In the genomic region with DNA sequence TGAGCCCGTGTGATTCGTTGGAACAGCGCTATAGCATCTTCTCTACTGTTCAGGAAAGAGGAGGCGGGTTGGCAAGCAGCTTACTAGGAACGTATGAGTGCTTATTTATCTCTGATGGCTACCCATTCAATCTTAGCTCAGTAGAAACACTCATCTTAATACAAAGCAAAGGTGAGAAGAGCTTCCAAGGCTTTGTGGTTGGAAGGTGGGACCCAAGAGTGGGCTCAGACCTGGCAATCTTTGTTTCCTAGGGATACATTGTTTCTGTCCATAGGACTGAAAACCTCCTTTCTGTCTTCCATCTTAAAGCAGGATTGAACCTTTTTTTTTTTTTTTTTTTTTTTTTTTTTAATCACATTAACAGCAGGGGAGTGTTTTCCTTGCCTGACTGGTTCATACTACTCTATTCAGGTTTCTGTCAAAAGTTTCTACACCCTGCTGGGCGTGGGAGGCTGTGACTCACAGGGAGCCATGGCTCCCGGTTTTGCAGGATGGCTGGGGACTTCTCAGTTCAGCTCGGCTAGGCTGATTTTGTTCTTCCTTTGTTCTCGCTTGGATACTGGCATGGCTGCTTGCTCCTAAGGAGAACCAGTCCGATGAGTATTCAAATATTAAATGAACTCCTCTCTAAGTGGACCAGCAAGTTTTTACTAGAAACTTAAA, we compare ENCODE assay signal across 9 mouse cellular contexts.
DNase-seq lines count a peak whose midpoint lies in the region; ATAC-seq lines count a peak whose summit lies in the region.
"Had no signal": no experiment of that assay in that cellular context is flagged by ENCODE, and none has a peak within 500 bp of the region (broad histone marks: within the 10 kb centered on the region; RNA-seq: fewer than 3 reads in every experiment).

No protein-coding gene starts in this region.

- no peak overlapping the region for H3K4me2 ChIP-seq in kidney, embryonic 16.5 days (replicated peaks; ENCODE audit: low read depth, low read length)
- H3K4me2 ChIP-seq in embryonic facial prominence, embryonic 11.5 days (ENCODE audit: low read depth, low read length) = no peak overlapping the region
- no peak overlapping the region for H3K4me2 ChIP-seq in limb, embryonic 13.5 days (replicated peaks)

- H3K9me3 ChIP-seq in kidney, embryonic 16.5 days (ENCODE audit: low read length) = peaks cover 7% of the 10 kb centered on the region; the same call in 1 of the 2 replicates
- no peaks in the 10 kb centered on the region; the same call in 1 of the 2 replicates for H3K9me3 ChIP-seq in embryonic facial prominence, embryonic 11.5 days (replicated peaks; ENCODE audit: control insufficient read depth, low read length)
- H3K9me3 ChIP-seq in limb, embryonic 13.5 days = 0 out of 2 replicates have a peak, but pooled peaks cover 4% of the 10 kb centered on the region

- H3K4me3 ChIP-seq in kidney, embryonic 16.5 days (ENCODE audit: low read length) = no peak overlapping the region
- H3K4me3 ChIP-seq in embryonic facial prominence, embryonic 11.5 days (ENCODE audit: low read depth, low read length) = no peak overlapping the region
- H3K4me3 ChIP-seq in limb, embryonic 13.5 days = no peak overlapping the region

- peaks cover 20% of the 10 kb centered on the region for H3K4me1 ChIP-seq in kidney, embryonic 16.5 days (ENCODE audit: insufficient read depth, low read length)
- no peaks in the 10 kb centered on the region for H3K4me1 ChIP-seq in embryonic facial prominence, embryonic 11.5 days (ENCODE audit: control insufficient read depth, insufficient read depth, low read length)
- peaks cover 14% of the 10 kb centered on the region for H3K4me1 ChIP-seq in limb, embryonic 13.5 days

- WGBS in kidney, embryonic 16.5 days = 50% methylated on average over 10 of the region's 10 CpGs
- WGBS in embryonic facial prominence, embryonic 11.5 days = 43% methylated on average over 10 of the region's 10 CpGs
- 62% methylated on average over 10 of the region's 10 CpGs for WGBS in limb, embryonic 13.5 days

- no peaks in the 10 kb centered on the region for H3K27me3 ChIP-seq in kidney, embryonic 16.5 days (ENCODE audit: insufficient read depth, low read length)
- no peaks in the 10 kb centered on the region for H3K27me3 ChIP-seq in embryonic facial prominence, embryonic 11.5 days (ENCODE audit: control insufficient read depth, insufficient read depth, low read length)
- H3K27me3 ChIP-seq in limb, embryonic 13.5 days = no peaks in the 10 kb centered on the region

- H3K36me3 ChIP-seq in kidney, embryonic 16.5 days (ENCODE audit: insufficient read depth, low read length) = no peaks in the 10 kb centered on the region
- no peaks in the 10 kb centered on the region for H3K36me3 ChIP-seq in embryonic facial prominence, embryonic 11.5 days (replicated peaks; ENCODE audit: control insufficient read depth, insufficient read depth, low read depth, low read length)
- no peaks in the 10 kb centered on the region for H3K36me3 ChIP-seq in limb, embryonic 13.5 days

- ATAC-seq in kidney, embryonic 16.5 days (ENCODE audit: low FRiP score, low TSS enrichment) = peak; percentile 83
- ATAC-seq in embryonic facial prominence, embryonic 11.5 days (replicated peaks; ENCODE audit: insufficient number of reproducible peaks, low FRiP score, low TSS enrichment, low read depth) = no peak
- peak; percentile 54; the same call in 1 of the 2 replicates for ATAC-seq in limb, embryonic 13.5 days (ENCODE audit: low FRiP score, low read depth)
- ATAC-seq in erythroid progenitor cell, adult 5-6 weeks (replicated peaks; ENCODE audit: low FRiP score, poor library complexity, severe bottlenecking) = no peak
- ATAC-seq: liver, postnatal 0 days had no signal

- peak overlapping the region; percentile 45 for H3K27ac ChIP-seq in kidney, embryonic 16.5 days (ENCODE audit: low read length)
- H3K27ac ChIP-seq in embryonic facial prominence, embryonic 11.5 days (replicated peaks; ENCODE audit: low read depth, low read length) = no peak overlapping the region
- no peak overlapping the region for H3K27ac ChIP-seq in limb, embryonic 13.5 days

- no peak for DNase-seq in kidney, postnatal 36 days
- peak; percentile 63 for DNase-seq in ES-CJ7 (ENCODE audit: low read depth, low spot score)
- peak; percentile 47 for DNase-seq in embryonic facial prominence, embryonic 11.5 days (ENCODE audit: low spot score)
- no peak for DNase-seq in liver
- DNase-seq in spleen, postnatal 36 days (ENCODE audit: low spot score in 2 of 2) = no peak
- DNase-seq: liver, postnatal 0 days had no signal

- H3K9ac ChIP-seq in kidney, embryonic 16.5 days (replicated peaks; ENCODE audit: low read length) = no peak overlapping the region
- no peak overlapping the region for H3K9ac ChIP-seq in embryonic facial prominence, embryonic 11.5 days (replicated peaks; ENCODE audit: low read length)
- no peak overlapping the region for H3K9ac ChIP-seq in limb, embryonic 13.5 days
- H3K9ac ChIP-seq: liver, postnatal 0 days had no signal

Comparison
In these comparisons a context has a peak if more than half of its experiments do, and no peak if none do; other contexts are left out.
1. ATAC-seq: peak in kidney, embryonic 16.5 days (single experiment) and limb, embryonic 13.5 days (single experiment); none in embryonic facial prominence, embryonic 11.5 days (single experiment) and erythroid progenitor cell, adult 5-6 weeks (single experiment).
2. DNase-seq: peak in ES-CJ7 (single experiment) and embryonic facial prominence, embryonic 11.5 days (single experiment); none in kidney, postnatal 36 days (0 of 2), liver (single experiment) and spleen, postnatal 36 days (0 of 2).